Mouse (Mus musculus): Measurements from ENCODE around the gene Wdfy2.

Gene Wdfy2

GRCm38 (mm10) chr14:62915146-62915685 is 77.7 kb downstream of the Wdfy2 start:
- H3K27me3 ChIP-seq (ENCODE audit: control insufficient read depth, insufficient read depth, low read length, poor library complexity, severe bottlenecking), result no peaks in the 10 kb centered on the region
- DNase-seq (ENCODE audit: low read depth, low spot score), result no peak
- no peaks in the 10 kb centered on the region for H3K36me3 ChIP-seq (ENCODE audit: control insufficient read depth, insufficient read depth, low read length, poor library complexity, severe bottlenecking)

DNA sequence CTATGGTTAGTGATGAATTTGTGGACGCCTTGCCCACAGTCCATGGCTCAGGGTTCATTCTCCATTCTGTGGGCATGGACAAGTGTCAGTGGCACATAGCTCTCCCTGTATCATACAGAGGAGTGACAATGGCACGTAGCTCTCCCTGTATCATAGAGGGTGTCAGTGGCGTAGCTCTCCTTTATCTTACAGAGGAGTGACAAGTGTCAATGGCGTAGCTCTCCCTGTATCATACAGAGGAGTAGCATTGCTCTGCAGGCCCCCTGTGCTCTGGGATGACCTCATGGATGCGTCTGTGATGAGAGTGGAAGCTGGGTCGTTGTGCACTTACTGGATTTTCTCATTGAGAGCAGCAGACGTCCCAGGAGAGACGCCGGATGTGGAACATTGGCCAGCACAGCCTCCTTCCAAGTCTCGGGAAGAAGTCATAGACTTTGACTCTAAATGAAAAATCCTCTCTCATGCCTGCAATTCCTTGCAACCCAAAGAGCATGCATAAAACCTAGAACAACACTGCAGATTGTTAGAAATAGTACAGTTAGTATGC is 79.1 kb downstream of the Wdfy2 start:
- Histone ChIP-seq H3K36me3 (ENCODE audit: control insufficient read depth, insufficient read depth, low read length, poor library complexity, severe bottlenecking) (no peaks in the 10 kb centered on the region), H3K27me3 (ENCODE audit: control insufficient read depth, insufficient read depth, low read length, poor library complexity, severe bottlenecking) (no peaks in the 10 kb centered on the region)
- DNase-seq (ENCODE audit: low read depth, low spot score), result no peak

GRCm38 (mm10) chr14:62921401-62921800 is 83.9 kb downstream of the Wdfy2 start:
- Histone ChIP-seq H3K27me3 (ENCODE audit: control insufficient read depth, insufficient read depth, low read length, poor library complexity, severe bottlenecking) (no peaks in the 10 kb centered on the region), H3K36me3 (ENCODE audit: control insufficient read depth, insufficient read depth, low read length, poor library complexity, severe bottlenecking) (peaks cover 3% of the 10 kb centered on the region; the same call in 1 of the 2 replicates)
- DNase-seq (ENCODE audit: low read depth, low spot score), result no peak

DNA sequence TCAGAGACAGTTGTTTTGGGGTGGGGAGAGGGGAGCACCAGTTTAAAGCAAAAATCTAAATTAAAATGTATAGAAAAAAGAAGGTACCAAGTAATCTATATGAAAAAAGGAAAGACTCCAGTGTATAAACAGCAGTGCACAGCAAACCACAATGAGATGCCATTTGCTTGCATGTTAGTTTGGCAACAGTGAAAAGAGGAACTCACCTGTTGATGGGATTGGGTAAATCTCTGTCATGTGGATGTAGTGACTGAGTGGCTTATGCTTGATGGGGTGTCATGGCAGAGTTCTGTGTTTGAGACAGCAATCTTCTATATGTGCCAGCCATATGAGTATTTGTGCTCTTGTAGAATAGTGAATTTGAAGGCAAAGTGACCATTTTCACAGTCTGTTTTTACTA is 85.2 kb downstream of the Wdfy2 start:
- peaks cover 5% of the 10 kb centered on the region; the same call in 1 of the 2 replicates for H3K36me3 ChIP-seq (ENCODE audit: control insufficient read depth, insufficient read depth, low read length, poor library complexity, severe bottlenecking)
- DNase-seq (ENCODE audit: low read depth, low spot score), result peak; percentile 54
- H3K27me3 ChIP-seq (ENCODE audit: control insufficient read depth, insufficient read depth, low read length, poor library complexity, severe bottlenecking), result no peaks in the 10 kb centered on the region

- peak; percentile 36 for DNase-seq (ENCODE audit: low read depth, low spot score)
- H3K36me3 ChIP-seq (ENCODE audit: control insufficient read depth, insufficient read depth, low read length, poor library complexity, severe bottlenecking), result peaks cover 7% of the 10 kb centered on the region; the same call in 1 of the 2 replicates
- H3K27me3 ChIP-seq (ENCODE audit: control insufficient read depth, insufficient read depth, low read length, poor library complexity, severe bottlenecking), result no peaks in the 10 kb centered on the region
These were observed 87.3 kb downstream of the Wdfy2 start for GRCm38 (mm10) chr14:62924800-62925199.

DNA sequence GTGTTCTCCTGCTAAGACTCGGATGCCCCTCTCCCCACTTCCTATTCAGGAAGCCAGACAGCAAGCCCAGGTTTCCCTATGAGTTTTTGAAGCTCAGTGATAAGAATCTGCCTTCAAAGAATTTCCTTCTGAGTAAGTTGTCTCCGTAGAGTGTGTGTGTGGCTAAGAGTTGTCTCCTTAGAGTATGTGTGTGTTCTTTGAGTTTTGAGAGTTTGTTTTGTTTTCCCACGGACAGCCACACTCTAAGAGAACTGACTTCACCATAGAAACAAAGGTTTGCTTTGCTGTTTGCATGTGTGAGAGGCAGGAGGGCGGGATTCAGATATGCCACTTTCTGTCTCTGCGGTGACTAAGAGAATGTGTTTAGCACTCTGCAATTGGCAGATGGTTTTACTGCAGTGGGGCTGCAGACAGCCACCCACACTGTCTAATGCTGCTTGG is 90.6 kb downstream of the Wdfy2 start:
- DNase-seq (ENCODE audit: low read depth, low spot score), result no peak
- Histone ChIP-seq H3K36me3 (ENCODE audit: control insufficient read depth, insufficient read depth, low read length, poor library complexity, severe bottlenecking) (peaks cover 7% of the 10 kb centered on the region), H3K27me3 (ENCODE audit: control insufficient read depth, insufficient read depth, low read length, poor library complexity, severe bottlenecking) (no peaks in the 10 kb centered on the region)

DNA sequence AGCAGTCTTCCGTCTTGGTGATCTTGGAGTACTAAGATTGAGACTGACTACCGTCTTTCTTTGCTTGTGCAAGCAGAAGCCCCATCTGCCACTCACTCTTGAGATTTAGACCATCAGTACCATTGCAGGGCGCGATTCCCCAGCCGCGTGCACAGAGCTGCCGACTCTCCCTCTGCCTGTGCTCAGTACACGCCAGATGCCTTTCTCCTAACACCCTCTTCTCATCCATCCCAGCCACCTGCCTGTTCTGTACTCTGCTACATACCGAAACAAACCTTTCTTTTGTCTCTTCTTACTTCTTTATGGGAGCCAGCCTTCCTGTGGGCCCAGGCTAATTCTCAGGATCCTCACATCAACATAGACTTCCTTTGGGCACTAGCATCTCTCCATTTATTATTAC is 97.9 kb downstream of the Wdfy2 start:
- Histone ChIP-seq H3K27me3 (ENCODE audit: control insufficient read depth, insufficient read depth, low read length, poor library complexity, severe bottlenecking) (no peaks in the 10 kb centered on the region), H3K36me3 (ENCODE audit: control insufficient read depth, insufficient read depth, low read length, poor library complexity, severe bottlenecking) (peaks cover 4% of the 10 kb centered on the region)
- no peak for DNase-seq (ENCODE audit: low read depth, low spot score)

- peaks cover 4% of the 10 kb centered on the region for H3K36me3 ChIP-seq (ENCODE audit: control insufficient read depth, insufficient read depth, low read length, poor library complexity, severe bottlenecking)
- H3K27me3 ChIP-seq (ENCODE audit: control insufficient read depth, insufficient read depth, low read length, poor library complexity, severe bottlenecking), result no peaks in the 10 kb centered on the region
- no peak for DNase-seq (ENCODE audit: low read depth, low spot score)
These were observed 99.3 kb downstream of the Wdfy2 start for GRCm38 (mm10) chr14:62936631-62937380.

DNA sequence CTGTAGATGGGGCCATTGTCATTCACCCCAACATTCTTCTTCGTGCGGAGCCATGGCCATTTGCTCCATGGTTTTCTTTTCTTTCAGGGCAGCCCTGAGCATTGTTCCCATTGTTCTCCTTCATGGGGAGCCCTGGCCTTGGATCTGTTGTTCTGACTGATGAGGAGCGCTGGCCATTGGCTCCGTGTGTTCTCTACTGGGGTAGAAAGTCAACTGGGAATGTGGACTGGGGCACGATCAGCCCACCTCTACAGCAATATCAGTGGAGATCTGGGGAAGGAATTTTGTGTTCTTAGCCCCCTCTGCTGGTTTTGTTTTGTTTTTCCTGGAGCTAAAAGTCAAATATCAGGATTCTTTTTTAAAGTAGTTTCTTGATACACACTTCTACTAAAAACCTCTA is 100.2 kb downstream of the Wdfy2 start:
- H3K27me3 ChIP-seq (ENCODE audit: control insufficient read depth, insufficient read depth, low read length, poor library complexity, severe bottlenecking), result no peaks in the 10 kb centered on the region
- DNase-seq (ENCODE audit: low read depth, low spot score), result peak; percentile 18
- H3K36me3 ChIP-seq (ENCODE audit: control insufficient read depth, insufficient read depth, low read length, poor library complexity, severe bottlenecking), result peaks cover 4% of the 10 kb centered on the region

DNA sequence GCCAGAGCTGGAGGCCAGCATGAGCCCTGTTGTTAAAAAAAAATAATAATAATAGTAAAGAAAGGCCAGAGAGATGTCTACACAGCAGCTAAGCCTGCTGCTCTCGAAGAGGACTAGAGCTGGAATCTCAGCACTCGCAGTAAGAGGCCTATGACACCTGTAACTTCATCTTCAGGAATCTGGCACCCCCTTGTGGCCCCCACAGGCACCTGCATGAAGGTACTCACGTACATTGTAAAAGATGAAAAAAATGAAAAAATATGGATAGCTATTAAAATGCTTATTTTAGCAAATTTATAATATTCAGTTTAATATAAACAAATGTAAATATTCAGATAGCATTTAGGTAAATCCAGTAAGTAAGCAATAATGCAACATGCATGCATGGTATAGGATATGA is 102.0 kb downstream of the Wdfy2 start:
- Histone ChIP-seq H3K27me3 (ENCODE audit: control insufficient read depth, insufficient read depth, low read length, poor library complexity, severe bottlenecking) (no peaks in the 10 kb centered on the region), H3K36me3 (ENCODE audit: control insufficient read depth, insufficient read depth, low read length, poor library complexity, severe bottlenecking) (peaks cover 4% of the 10 kb centered on the region)
- DNase-seq (ENCODE audit: low read depth, low spot score), result peak; percentile 42

GRCm38 (mm10) chr14:62940383-62941074 is 103.1 kb downstream of the Wdfy2 start:
- H3K27me3 ChIP-seq (ENCODE audit: control insufficient read depth, insufficient read depth, low read length, poor library complexity, severe bottlenecking), result no peaks in the 10 kb centered on the region
- DNase-seq (ENCODE audit: low read depth, low spot score), result peak; percentile 71
- peaks cover 2% of the 10 kb centered on the region; the same call in 1 of the 2 replicates for H3K36me3 ChIP-seq (ENCODE audit: control insufficient read depth, insufficient read depth, low read length, poor library complexity, severe bottlenecking)

DNA sequence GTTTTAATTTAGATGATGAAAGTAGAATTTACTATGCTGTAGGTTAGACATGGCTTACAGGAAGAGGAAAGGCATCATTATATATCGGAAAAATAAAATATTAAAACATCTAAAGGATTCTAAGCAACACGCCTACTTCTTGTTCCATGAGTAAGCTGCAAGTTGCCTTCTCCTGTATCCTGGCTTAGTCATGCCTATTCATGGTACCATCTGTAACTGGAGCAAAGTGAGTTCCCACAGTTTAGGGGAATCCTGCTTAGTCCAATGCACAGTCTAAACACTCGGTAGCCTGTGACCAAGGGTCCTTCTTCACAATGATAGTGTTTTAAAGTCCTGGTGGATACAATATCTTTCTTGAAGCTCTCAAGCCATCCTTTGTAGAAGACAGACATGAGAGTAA is 109.3 kb downstream of the Wdfy2 start:
- no peaks in the 10 kb centered on the region for H3K27me3 ChIP-seq (ENCODE audit: control insufficient read depth, insufficient read depth, low read length, poor library complexity, severe bottlenecking)
- DNase-seq (ENCODE audit: low read depth, low spot score), result no peak
- peaks cover 4% of the 10 kb centered on the region for H3K36me3 ChIP-seq (ENCODE audit: control insufficient read depth, insufficient read depth, low read length, poor library complexity, severe bottlenecking)

GRCm38 (mm10) chr14:62956091-62956490 is 118.6 kb downstream of the Wdfy2 start:
- Histone ChIP-seq H3K36me3 (ENCODE audit: control insufficient read depth, insufficient read depth, low read length, poor library complexity, severe bottlenecking) (no peaks in the 10 kb centered on the region; the same call in none of the 2 replicates), H3K27me3 (ENCODE audit: control insufficient read depth, insufficient read depth, low read length, poor library complexity, severe bottlenecking) (no peaks in the 10 kb centered on the region)
- DNase-seq (ENCODE audit: low read depth, low spot score), result no peak

GRCm38 (mm10) chr14:62963632-62964031 is 126.2 kb downstream of the Wdfy2 start:
- H3K36me3 ChIP-seq (ENCODE audit: control insufficient read depth, insufficient read depth, low read length, poor library complexity, severe bottlenecking), result no peaks in the 10 kb centered on the region; the same call in 1 of the 2 replicates
- no peak for DNase-seq (ENCODE audit: low read depth, low spot score)
- H3K27me3 ChIP-seq (ENCODE audit: control insufficient read depth, insufficient read depth, low read length, poor library complexity, severe bottlenecking), result no peaks in the 10 kb centered on the region

GRCm38 (mm10) chr14:62965342-62965741 is 127.9 kb downstream of the Wdfy2 start:
- Histone ChIP-seq H3K36me3 (ENCODE audit: control insufficient read depth, insufficient read depth, low read length, poor library complexity, severe bottlenecking) (no peaks in the 10 kb centered on the region; the same call in 1 of the 2 replicates), H3K27me3 (ENCODE audit: control insufficient read depth, insufficient read depth, low read length, poor library complexity, severe bottlenecking) (no peaks in the 10 kb centered on the region)
- DNase-seq (ENCODE audit: low read depth, low spot score), result peak; percentile 7

All from splenic B cell, adult 2 months (primary cell).